Mouse (Mus musculus) hindlimb bud, embryonic 11.5 days (tissue): Measurements from ENCODE around the gene Slc10a1.

Experiments used
- DNase-seq: peaks from one replicate; pipeline ENCODE4 v3.0.0-alpha.2; 2012; ENCODE audit warnings: low read depth, low spot score; ENCODE audit errors: extremely low spot score

Slc10a1 gene

GRCm38 (mm10) chr12:80930141-80930540 lies 38.4 kb downstream of the Slc10a1 start:
- no peak for DNase-seq

GRCm38 (mm10) chr12:80928881-80929280 lies 39.6 kb downstream of the Slc10a1 start:
- no peak for DNase-seq

DNA sequence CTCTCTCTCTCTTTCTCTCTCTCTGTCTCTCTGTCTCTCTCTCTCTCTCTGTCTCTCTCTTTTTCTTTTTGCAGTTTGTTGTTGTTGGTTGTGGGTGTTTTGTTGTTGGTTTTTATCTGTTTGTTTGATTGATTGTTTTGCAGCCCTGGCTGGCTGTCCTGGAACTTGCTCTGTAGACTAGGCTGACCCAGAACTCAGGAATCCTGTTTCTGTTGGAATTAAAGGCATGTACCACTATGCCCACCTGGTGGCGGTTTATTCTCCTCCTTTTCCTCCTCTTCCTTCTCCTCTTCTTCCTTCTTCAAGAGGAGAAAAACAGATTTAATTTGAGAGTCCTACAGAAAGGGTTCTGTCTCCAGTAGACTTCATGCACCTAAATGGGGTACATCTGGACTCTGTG lies 41.0 kb downstream of the Slc10a1 start:
- DNase-seq, result no peak

- no peak for DNase-seq
Observed at GRCm38 (mm10) chr12:80926550-80926949, 42.0 kb downstream of the Slc10a1 start.

DNA sequence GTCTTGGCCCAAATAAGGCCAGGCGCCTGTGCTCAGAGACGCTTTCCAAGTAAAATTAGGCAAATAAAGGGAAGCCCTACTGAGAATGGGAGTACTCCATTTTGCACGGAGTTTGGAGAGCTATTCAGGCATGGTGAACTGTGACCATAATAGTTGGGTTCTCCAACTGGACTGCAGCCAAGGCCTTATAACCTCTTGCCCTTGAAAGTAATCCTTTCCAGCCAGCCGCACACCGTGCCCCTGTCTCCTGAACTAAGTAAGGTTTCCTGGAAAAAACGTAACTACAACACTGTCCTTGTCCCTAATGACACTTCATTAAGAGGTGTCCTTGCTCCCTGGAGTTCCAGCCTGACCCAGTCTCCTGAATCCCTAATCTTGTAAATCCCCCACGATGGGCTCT lies 42.6 kb downstream of the Slc10a1 start:
- no peak for DNase-seq

- no peak for DNase-seq
Observed at GRCm38 (mm10) chr12:80924205-80924604, 44.3 kb downstream of the Slc10a1 start.

DNA sequence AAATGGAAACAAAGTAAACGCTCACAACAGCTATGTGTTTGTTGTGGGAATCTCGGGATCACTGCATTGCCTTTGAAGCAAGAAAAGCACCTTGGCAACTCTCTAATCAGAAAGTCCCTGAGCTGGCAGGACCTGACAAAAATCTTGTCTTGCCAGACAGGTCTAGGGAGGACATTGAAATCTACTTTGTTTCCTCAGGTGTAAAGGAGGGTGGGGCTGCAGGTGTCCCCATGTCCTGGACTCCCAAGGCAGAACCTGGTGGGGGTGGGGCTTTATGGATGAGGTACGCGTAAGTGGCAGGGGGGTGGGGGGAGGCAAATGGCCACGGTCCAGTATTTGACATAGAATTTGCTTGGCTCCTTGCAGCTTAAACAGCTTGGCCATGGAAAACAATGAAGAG lies 44.9 kb downstream of the Slc10a1 start:
- DNase-seq, result no peak

DNA sequence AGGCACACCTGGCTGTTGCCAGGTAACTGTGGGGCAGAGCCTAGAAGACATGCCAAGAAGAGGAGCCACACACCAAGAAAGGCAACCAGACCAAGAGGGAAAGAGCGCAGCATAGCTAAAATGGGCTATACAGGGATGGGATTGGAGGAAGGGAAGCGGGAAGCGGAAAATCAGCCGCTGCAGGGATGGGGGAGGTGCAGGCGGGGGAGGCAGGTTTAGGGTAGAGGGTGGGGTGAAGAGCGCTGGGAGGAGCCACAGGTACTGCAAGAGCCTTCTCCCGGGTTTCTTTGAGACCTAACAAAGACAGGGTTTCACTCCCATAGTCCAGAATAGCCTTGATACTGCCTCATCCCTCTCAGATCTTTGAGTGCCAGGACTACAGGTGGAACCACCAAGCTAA lies 45.6 kb downstream of the Slc10a1 start:
- no peak for DNase-seq

GRCm38 (mm10) chr12:80921301-80921700 lies 47.2 kb downstream of the Slc10a1 start:
- DNase-seq, result no peak

- DNase-seq, result no peak
Observed at GRCm38 (mm10) chr12:80917764-80918163, 50.7 kb downstream of the Slc10a1 start.

- no peak for DNase-seq
Observed at GRCm38 (mm10) chr12:80909631-80910030, 58.9 kb downstream of the Slc10a1 start.
